Mouse (Mus musculus) gastrocnemius, adult 18-20 months (tissue): ENCODE measurements around the gene Pgpep1. TPM values are rescaled to one million over a fixed set of nuclear protein-coding genes. Genes with fewer than 3 reads are reported as not detected.
A peak's percentile ranks its signal among the peaks of the same experiment; 100 is the strongest.

Experiments
- DNase-seq: peaks from one replicate; pipeline ENCODE4 v3.0.0; 2021; ENCODE audit warnings: low spot score
- total RNA-seq, 2 experiments: library from RNA; stranded (reverse); gene quantifications; 2 replicates each; pipeline ENCODE4 v1.2.3; 2021

Pgpep1 gene
- total RNA-seq, 2 experiments from 2014 or later: 11.9 to 13.7 TPM

DNA sequence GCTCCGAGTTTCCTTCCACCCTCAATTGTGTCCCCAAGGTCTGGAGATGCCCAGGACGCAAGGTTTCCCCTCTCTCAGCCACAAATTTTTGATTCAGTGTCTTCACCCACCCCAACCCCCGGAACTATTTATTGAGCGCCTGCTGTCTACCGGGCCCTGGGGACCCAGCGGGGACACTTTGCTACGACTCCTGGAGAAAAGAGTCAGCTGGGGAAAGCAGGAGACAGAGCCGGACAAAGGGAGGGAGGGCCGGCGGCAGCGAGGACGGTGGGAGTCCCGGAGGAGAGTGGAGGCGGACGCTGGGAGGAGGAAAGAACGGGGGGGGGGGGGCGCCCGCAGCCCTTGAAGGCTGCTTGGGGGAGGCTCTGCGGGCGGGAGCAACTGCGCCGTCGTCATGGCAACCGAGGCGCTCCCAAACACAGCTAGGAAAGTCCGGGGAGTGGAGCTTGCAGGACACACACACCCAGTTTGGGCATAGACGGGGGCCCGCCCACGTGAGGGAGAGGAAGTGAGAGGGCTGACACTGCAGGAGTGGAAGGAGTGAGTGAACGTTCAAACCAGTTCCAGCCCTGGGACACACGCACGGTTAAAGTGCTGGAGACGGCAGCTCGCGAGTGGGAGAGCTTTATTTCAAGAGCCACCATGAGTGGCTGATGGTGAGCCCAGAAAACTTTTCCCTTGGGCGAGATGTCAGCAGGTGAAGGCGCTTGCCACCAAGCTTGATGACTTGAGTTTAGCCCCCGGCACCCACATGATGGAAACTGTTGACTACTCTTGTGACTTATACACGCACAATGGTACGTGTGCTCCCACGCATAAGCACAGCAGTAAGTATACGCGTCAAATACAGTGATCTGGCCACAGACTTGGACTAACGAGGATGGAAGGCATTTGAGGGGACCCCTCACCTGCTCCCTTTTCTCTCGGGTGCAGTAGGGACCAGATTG lies 50.1 kb downstream of the Pgpep1 start:
- peak; percentile 90 for DNase-seq

DNA sequence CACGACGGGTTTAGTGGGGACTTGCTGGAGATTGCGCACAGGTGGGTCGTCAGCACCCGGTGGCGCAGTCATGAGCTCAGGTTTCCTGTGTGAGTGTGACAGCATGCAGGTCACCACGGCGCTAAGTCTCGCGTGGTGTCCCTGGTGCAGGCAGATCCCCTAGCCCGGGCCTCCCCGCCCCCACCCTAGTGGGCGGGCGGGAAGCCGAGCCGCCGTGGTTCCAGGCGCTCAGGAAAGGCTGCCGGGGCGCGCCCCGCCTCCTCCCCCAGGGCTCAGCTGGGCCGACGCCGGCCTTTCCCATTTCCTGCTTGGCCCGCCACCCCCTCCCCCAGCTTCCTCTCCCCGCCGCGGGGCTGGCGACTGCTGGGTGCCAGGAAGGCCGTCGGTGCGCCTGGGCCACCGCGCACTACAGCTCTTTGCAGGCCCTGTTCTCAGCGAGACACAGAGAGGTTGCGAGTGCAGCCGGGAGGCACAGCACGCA lies 50.8 kb downstream of the Pgpep1 start:
- DNase-seq: peak; percentile 78

DNA sequence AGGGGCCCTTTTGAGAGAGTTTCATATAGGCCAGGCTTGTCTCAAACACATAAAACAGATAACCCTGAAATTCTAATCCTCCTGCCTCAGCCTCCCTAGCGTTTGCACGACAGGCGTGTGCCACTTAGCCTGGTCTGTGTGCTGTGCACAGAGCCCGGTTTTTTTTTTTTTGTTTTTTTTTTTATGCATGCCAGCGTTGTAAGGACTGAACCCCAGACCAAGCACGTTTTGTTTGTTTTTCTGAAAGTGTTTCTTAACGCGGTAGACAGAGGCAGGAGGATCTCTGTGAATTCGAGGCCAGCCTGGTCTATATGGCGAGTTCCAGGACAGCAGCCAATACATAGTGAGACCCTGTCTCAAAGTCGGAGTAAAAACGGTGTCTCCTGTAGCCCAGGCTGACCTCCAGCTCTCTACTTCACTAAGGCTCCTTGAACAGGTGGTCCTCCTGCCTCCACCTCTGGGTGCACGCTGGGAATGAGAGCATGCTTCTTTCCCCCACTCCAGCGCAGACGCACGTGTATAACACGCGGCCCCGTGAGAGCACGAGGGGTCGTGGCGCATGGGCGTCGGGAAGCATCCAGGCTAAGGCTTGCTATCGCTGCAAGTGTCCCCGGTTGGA lies 51.3 kb downstream of the Pgpep1 start, which contains the start of gene Ssbp4:
TSS of gene Ssbp4 (minus strand) at position 124 of the 619 bp plus-strand sequence.
- no peak for DNase-seq

DNA sequence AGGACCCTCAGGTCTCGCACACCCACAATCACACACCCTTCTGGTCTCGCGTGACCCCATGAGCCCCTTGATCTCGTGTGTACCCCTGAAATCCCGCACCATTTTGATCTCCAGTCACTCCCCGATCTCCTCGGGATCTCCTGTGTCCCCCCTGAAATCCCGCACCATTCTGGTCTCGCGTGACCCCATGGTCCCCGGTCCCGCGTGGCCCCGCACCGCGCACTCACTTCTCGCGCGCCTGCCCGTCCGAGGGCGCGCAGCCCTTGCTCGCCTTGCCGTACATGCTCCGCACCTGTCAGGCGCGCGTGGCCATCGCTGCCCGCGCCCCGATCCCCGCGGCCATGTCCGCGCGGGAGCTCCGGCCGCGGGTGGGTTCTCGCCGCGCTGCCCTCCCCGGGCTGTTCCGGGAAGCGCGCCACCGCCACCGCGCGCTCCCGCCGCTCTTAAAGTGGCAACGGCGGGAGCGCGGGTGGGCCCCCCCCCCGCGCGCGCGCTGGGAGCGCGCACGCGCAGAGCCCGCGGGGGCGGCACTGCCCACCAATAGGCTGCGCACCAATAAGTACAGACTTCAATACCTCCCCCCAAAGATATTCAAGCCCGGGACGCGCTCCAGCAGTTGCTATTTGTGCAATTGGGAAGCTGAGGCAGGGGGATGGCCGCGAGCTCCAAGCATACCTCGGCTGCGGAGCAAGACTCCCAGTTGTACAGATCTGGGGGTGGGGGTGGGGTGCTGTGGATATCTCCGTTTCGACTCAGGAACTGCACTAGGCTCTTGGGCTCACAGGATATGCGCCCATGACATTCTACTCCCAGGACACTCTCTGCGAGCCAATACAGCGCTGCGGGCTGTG lies 52.1 kb downstream of the Pgpep1 start:
- no peak for DNase-seq

GRCm38 (mm10) chr8:70607603-70607897 lies 52.6 kb downstream of the Pgpep1 start:
- no peak for DNase-seq

DNA sequence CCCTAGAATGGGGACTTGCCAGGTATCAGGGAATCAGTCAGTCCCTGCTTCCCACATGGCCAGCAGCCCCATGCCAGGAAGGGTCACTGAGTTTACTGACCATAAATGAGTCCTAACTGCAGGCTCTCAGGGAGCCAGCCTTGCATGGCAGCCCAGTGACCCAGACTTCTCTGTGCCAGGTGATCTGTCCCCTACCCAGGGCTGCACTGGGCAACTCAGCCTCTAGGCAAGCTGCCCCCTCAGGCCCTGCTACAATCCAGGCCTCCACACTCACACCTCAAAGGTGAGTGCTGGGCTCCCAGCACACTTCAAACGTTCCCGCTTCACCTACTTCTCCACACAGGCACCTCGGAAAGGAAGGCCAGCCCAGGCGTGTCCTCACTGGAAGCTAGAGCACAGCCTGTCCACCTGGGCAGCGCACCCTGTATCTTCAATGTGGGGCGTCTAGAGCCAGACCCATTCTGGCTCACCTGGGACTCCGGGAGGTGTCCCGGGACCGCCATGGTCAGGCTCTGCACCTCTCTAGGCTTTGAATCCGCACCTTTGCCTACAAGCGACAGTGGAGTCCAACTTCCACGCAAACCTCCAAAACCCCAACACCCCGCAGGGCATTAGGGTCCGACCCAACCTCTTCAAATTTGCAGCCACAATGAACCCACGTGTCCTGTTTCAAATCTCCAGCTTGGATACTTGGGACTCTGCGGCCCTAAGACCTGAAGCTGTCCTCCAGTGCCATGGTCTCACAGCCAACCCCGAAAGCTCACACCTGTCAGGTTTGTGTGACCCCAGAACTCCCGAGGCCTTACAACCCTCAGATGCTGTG lies 53.2 kb downstream of the Pgpep1 start:
- no peak for DNase-seq

DNA sequence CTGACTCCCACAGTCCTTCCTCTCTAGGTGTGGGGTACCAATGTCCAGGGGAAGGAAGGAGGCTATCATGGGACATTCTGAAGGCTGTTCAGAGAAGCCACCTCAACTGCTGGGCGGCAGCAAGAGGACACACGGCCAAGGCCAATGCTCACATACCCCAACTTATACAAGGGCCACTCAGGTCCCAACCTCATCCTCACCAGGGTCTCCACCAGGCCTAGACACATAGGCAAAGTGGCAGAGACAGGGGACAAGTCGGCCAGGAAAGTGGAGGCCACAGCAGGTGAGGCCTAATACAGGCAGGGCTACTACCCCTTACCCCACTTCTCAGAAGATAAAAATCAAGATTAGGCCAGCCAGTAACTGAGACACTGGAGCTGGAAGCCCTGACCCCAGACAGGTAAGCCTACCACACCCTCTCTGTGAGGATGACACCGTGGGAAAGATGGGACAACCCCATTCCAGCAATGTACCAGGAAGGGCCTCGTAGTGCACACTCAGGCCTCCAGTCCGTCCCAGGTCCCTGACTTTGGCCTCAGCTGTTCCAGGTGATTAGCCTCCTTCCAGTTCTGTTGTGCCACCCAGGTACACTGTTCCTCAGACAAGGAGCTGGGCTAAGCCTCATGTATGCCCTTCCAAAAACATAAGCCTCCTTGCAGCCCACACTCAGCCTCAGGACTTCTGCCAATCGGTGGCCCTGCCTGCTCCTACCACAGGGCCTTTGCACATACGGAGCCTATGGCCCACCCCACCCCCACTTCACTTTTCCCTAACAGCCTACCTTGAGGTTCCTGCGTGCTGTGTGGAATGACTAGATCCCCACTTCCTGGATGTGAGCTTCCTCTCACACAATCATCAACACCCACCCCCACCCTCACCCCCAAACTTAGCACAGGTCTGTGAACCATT lies 54.1 kb downstream of the Pgpep1 start:
- DNase-seq: no peak

- DNase-seq: no peak
Measured at GRCm38 (mm10) chr8:70604558-70604957, 55.6 kb downstream of the Pgpep1 start.

GRCm38 (mm10) chr8:70602139-70602811 lies 57.9 kb downstream of the Pgpep1 start:
- no peak for DNase-seq

- peak; percentile 49 for DNase-seq
Measured at GRCm38 (mm10) chr8:70601271-70601649, 58.9 kb downstream of the Pgpep1 start.

- no peak for DNase-seq
Measured at GRCm38 (mm10) chr8:70600473-70601270, 59.5 kb downstream of the Pgpep1 start.

- DNase-seq: no peak
Measured at GRCm38 (mm10) chr8:70599507-70600290, 60.5 kb downstream of the Pgpep1 start.

DNA sequence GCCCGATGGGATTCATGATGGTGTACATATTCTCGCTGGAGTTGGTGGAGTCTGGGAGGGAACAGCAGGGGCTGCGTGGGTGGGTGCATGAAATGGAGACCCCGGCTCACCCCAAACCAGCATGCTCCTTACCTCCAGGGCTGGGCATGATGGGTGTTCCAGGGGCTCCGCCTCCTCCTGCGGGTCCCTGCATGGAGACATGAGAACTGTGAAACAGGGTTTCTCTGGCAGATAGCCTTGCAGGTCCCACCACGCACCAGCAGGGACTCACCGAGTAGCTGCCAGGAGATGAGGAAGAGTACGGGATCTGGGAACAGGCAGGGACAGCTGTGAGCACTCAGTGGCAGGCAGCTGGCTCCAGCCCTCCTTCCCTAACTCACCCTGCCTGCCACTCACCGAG lies 61.5 kb downstream of the Pgpep1 start:
- no peak for DNase-seq

DNA sequence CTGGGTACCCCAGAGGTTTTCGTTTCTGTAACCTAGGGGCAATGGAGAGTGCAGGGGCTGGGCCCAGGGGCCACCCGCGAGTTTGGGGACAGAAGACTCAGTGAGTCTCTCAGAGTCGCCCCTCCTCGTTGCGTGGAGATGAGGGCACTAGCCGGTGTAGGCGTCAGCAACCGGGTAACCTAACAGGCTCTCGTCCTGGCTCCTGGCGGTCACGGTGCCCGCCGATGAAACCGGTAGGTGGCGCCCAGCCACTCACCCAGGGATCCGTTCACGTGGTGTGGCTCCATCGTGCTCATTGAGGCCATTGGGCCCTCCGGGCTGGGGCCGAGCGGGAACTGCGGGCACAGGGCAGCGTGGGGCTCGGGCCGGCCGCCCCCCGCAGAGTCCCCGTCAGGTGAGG lies 61.9 kb downstream of the Pgpep1 start:
- DNase-seq: peak; percentile 71

GRCm38 (mm10) chr8:70597417-70598272 lies 62.5 kb downstream of the Pgpep1 start:
- no peak for DNase-seq

GRCm38 (mm10) chr8:70596775-70597416 lies 63.3 kb downstream of the Pgpep1 start:
- DNase-seq: no peak
